Mouse (Mus musculus) CD4-positive helper T cell, adult 2 months (primary cell): ENCODE data around the gene Defb47.
A peak's percentile ranks its signal among the peaks of the same experiment; 100 is the strongest.

Source experiments
- DNase-seq: peaks from one replicate; pipeline ENCODE4 v3.0.0-alpha.2; 2012; ENCODE audit warnings: low read depth, missing footprints, low spot score

Defb47 gene

GRCm38 (mm10) chr14:62997777-62998176, at the start of gene Defb47:
Defb47 (plus strand) TSS chr14:62998077.
- no peak for DNase-seq

- DNase-seq, result no peak
These were observed 41.8 kb upstream of the Defb47 start for GRCm38 (mm10) chr14:62956091-62956490.

GRCm38 (mm10) chr14:62963632-62964031, 34.2 kb upstream of the Defb47 start:
- DNase-seq, result no peak

- DNase-seq, result no peak
These were observed 32.5 kb upstream of the Defb47 start for GRCm38 (mm10) chr14:62965342-62965741.

- no peak for DNase-seq
These were observed 31.9 kb upstream of the Defb47 start for GRCm38 (mm10) chr14:62965811-62966520.

- DNase-seq, result peak; percentile 44
These were observed 22.8 kb upstream of the Defb47 start for GRCm38 (mm10) chr14:62975046-62975445.

- no peak for DNase-seq
These were observed 18.1 kb upstream of the Defb47 start for GRCm38 (mm10) chr14:62979815-62980214.

- no peak for DNase-seq
These were observed 13.5 kb upstream of the Defb47 start, which contains the start of gene Defb48 for GRCm38 (mm10) chr14:62984410-62984809. Defb48 (minus strand) TSS chr14:62984510.

GRCm38 (mm10) chr14:62991271-62991670, 6.6 kb upstream of the Defb47 start:
- no peak for DNase-seq

- no peak for DNase-seq
These were observed 5.9 kb upstream of the Defb47 start for GRCm38 (mm10) chr14:62991849-62992510.

- DNase-seq, result no peak
These were observed 1.1 kb downstream of the Defb47 start for GRCm38 (mm10) chr14:62998977-62999376.

- no peak for DNase-seq
These were observed 4.7 kb downstream of the Defb47 start for GRCm38 (mm10) chr14:63002588-63002987.

- no peak for DNase-seq
These were observed 13.6 kb downstream of the Defb47 start, which contains the start of gene Defb43 for GRCm38 (mm10) chr14:63011471-63011870. Defb43 (plus strand) TSS chr14:63011771.

GRCm38 (mm10) chr14:63013082-63013481, 15.2 kb downstream of the Defb47 start:
- DNase-seq, result no peak

- DNase-seq, result no peak
These were observed 16.8 kb downstream of the Defb47 start for GRCm38 (mm10) chr14:63014667-63015066.

- DNase-seq, result no peak
These were observed 22.8 kb downstream of the Defb47 start for GRCm38 (mm10) chr14:63020524-63021156.

- DNase-seq, result no peak
These were observed 48.8 kb downstream of the Defb47 start, which contains the start of gene Defb42 for GRCm38 (mm10) chr14:63046691-63047090. Defb42 (plus strand) TSS chr14:63046991.

- DNase-seq, result no peak
These were observed 52.1 kb downstream of the Defb47 start, which contains the start of gene Defb30 for GRCm38 (mm10) chr14:63049910-63050370. Defb30 (minus strand) TSS chr14:63049960.
